Mouse (Mus musculus): Measurements from ENCODE around the gene Crnn.

The Crnn gene

DNA sequence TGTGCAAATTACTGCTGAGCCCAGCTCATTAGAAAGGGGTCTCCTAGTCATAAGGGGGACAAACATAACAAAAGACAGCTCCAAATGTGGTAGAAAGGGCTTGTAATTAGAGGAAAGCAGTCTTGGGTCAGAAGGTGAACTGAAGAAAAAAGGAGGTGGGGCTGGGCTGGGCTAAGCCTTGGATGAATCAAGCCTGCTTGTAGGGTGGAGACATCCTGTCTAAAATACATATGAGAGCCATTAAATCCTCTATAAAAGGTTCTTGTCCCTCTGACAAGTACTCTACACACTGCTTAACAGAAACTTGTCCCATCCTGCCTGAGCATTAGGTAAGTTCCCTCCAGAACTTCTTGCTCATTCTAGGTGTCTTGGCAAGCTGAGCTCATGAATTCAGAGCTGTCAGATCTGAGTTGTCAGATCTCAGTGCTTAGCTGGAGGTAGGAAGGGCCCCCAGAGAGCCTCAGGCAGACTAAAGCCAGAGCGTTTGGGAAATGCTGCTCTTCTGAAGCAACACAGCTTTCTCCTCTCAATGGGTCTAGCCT lies at the start of gene Crnn:
Crnn (plus strand) TSS at position 278 of the 542 bp plus-strand sequence.
- no peak for DNase-seq (ENCODE audit: low spot score in 2 of 2)

DNA sequence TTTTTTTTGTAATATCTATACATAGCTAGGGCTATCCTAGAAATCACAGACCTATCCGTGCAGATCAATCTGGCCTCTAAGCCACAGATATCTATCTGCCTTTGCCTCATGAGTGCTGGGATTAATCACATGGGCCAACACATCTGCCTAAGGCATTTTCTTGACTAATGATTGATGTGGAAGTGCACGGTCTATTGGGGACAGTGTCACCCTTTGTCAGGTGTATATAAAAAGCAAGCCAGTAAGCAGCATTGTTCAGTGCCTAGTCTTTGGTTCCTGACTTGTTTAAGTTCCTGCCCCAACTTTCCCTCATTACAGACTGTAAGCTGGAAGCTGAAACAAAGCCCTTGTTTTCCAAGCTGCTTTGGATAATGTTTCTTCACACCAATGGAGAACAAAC lies 48.1 kb upstream of the Crnn start:
- no peak for DNase-seq (ENCODE audit: low spot score in 2 of 2)

DNA sequence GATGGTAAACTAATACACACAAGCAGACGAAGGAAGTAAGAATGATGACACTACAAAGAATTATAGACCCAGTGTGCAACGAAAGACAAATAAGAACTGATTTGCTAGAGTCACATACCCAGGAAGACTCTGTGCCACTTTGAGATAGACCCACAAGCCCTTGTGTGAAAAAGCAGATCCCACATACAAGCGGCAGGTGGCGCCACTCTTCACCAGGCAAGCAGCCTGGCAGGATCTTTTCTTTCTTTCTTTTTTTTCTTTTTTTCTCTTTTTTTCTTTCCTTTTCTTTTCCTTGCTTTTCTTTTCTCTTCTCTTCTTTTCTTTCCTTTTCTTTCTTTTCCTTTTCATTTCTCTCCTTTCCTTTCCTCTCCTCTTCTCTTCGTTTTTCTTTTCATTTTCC lies 32.9 kb upstream of the Crnn start:
- DNase-seq (ENCODE audit: low spot score in 2 of 2) = no peak

DNA sequence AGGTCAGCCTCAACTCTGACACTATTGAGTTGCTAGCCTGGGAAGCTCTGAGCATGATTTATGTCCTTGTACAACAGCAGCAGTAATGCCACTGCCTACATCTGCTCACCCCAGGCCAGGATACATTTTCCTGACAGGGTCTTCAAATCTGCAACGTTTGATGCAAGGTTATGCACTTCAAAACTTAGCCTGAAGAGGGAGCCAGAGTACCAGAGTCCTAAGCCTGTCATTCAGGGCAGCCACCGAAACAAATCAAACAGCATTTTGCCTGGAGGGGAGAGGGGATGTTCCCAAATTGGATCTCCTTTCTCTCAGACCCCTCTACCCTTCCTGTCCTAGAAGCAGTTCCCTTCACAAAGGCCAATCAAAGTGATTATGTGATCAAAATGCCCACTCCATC lies 30.1 kb upstream of the Crnn start:
- DNase-seq (ENCODE audit: low spot score in 2 of 2) = peak in 1 of 2 experiments; percentile 4

DNA sequence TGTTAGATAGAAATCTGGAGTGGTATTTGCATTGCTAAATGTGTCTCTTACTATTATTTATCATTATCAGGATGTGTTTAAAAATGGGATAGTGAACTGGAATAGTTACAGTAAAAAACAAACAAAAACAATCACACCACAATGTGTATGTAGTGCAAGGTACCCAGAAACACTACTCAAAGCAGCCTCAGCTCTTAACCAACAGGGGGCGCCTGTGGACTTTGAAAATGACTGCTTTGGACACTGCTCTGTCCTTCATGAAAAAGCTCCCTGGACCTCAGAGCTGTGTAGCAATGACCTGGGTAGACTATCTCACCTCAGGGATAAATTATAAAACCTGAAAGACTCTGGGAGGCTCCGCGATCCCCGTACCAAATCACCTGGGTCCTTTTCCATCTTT lies 25.5 kb upstream of the Crnn start:
- no peak for DNase-seq (ENCODE audit: low spot score in 2 of 2)

DNA sequence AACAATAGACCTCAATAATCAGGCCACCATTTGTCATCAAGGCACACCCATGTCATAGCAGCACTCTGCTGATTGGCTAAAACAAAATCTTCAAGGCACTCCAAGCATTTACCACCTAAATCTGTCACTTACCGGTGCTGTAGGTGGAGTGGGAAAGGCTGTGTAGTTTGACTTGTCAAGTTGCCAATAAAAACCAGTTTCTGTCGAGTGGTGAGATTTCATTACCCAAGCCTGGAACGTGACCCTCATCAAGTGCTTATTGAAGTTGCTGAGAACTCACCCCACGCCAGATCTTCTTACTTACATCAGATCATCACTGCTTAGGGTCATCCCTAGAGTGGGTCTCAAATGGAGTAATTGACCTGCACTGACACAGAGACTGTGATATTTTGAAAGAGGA lies 16.5 kb upstream of the Crnn start:
- no peak for DNase-seq (ENCODE audit: low spot score in 2 of 2)

DNA sequence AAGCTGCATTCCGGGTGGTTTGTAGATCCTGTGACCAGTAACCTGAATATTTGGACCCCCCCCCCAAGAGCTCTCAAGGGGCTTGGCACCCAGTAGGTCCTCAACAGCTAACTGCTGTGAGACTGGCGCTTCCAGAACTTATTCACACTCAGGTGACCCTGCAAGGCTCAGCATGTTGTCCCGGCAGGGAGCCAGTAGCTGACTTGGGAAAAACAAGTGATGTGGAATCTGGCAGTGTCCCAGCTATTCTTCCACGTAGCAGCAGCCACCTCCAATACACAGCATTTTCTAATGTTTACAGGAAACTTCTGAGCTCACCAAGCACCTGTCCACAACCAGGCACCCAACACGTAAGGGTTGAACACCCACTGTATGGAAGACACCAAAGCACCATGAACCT lies 15.5 kb upstream of the Crnn start:
- no peak for DNase-seq (ENCODE audit: low spot score in 2 of 2)

DNA sequence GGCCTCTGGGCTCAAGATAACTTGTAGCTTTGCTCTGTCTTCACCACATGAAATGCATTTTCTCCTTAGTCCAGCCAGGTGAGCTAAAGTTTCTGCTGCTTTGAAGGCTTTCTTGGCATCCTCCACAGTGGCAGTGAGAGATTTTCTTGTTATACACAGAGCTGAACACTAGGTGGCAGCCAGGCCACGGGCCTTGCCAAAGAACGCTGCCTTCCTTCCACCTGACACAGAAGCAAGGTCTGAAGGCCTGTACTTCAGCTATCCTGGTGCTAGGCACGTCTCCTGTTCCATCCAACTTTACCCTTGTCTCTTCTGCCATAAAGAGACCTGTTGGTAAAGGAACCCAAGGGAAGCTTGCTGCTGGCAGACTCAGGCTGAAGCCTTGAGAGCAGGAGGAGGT lies 14.1 kb upstream of the Crnn start:
- DNase-seq (ENCODE audit: low spot score in 2 of 2) = peak in 1 of 2 experiments; percentile 15

DNA sequence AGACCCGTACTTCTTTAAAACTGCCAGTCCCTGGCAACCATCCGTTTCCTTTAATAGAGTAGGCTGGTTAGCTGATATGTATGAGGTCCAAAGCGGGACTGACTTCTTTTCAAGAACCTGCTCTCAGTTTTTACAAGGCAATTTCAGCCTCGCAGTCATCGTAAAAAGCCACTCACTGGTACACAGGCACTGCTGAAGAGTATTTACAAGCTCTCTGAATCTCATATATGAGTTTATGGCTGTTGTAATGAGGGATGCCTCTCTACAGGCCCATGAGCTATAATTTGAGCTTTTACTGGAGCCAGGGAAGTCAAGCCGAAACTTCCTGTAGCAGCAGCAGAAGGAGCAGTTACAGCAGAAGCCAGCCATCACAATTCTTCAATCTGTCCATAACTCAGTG lies 17.9 kb downstream of the Crnn start:
- DNase-seq (ENCODE audit: low spot score in 2 of 2) = no peak

DNA sequence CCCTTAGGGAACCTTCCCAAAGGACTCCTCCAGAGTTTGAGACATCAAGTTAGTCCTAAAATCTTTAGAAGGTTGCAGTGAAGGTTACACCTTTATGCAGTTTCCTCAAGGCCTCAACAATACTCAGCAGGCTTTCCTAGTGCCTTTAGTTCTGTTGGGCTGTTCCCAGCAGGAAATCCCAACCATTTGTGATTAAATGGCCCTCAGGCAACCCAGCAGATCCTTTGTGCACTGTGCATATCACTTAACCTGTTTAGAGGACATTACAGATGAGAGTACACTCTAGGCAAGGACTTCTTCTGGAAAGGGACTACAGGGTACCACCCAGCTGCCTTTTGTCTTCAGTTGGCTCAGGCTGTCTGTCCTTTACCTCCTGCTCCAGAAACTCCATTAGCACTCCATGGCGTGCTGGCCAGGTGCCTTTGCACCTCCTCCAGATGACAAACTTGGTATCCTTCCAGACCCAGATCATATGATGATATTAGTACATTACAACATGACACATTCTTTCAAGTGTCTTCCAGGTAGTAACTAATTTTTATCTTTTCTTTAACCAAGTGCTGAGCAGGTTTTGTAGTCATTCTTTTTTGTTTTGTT lies 18.5 kb downstream of the Crnn start:
- DNase-seq (ENCODE audit: low spot score in 2 of 2) = no peak

DNA sequence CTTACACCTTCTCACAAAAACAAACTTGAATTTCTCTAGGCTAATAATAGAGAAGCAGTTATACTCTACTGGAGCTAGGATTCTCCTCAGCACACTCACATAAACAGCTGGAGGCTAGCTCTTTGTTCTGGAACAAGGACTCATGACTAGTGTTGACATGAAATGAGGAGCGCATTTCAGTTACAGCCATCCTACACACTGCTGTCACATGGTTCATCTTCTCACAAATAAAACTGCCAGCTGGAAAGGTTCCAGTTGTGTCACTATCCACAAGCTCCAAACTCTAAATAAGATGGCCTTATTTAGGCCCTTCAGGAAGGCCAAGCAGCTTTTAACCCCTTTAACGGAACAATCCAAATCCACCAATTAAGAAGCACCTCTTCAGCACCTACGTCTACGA lies 36.3 kb downstream of the Crnn start:
- no peak for DNase-seq (ENCODE audit: low spot score in 2 of 2)

DNA sequence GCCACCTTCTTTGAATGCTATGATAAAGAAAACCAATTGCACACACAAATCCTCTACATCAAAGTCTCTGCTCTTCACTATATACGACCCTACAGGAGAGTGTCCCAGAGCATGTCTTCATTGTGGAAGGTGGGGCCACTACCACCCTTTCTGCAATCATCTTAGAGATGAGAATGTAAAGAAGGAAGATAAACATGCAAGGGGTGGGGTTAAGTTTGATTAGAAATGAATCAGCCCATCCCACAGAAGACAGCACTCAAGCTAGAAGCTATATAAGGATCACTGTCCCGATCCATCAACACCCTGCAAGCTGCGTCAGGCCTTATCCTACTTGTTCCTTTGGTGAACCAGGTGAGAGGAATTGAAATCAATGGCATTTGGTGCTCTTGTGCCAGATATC lies 52.4 kb downstream of the Crnn start, which contains the start of gene Flg2:
Flg2 (plus strand) TSS at position 301 of the 400 bp plus-strand sequence.
- no peak for DNase-seq (ENCODE audit: low spot score in 2 of 2)

Measured in thymus, postnatal 10 days (tissue).